Mouse (Mus musculus): ENCODE results near the gene Ppt2. TPM values are rescaled to one million over a fixed set of nuclear protein-coding genes. Genes with fewer than 3 reads are reported as not detected.

Gene Ppt2
- polyA plus RNA-seq, 1 experiment from 2014 or later = 47.3 TPM

DNA sequence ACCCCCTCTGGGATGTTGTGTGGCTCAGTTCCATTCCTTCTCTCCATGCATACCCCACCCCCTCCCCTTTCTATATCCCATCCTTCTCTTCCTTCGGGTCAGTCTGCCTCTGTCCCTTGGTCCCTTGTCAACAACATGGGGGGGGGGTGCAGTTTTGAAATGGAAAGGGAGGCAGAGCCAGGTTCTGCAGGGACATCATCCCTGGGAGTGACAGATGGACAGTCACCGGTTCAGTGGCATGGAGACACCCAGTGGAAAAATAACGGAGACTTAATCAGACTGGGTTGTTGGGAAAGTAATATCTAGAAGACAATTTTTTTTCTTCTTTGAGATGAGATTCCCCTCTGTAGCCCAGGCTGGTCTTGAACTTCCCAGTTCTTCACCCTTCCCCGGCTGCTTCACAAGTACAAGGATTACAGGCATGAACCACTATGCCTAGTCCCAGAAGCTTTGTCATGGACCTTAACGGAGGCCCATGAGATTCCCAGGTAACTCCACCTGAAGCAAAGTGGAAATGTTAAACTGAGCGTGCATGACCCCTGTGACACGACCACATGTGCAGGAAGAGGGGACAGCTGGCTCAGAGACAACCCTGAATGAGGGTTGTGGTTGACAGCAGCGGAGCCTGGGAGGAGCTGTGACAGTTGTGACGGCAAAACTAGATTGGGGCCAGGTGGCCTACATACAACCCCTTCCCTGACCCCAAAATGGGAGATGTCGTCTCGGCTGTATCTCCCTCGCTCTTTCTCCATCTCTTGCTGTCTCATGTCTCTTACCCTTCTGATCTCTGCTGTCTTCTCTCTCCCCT lies 1.7 kb upstream of the Ppt2 start:
- 17% methylated on average over 12 of the region's 12 CpGs for WGBS
- Histone ChIP-seq H3K9me3 (ENCODE audit: low read length) (no peaks in the 10 kb centered on the region), H3K9ac (replicated peaks; ENCODE audit: low read length) (no peak overlapping the region), H3K27ac (ENCODE audit: low read length) (no peak overlapping the region), H3K36me3 (ENCODE audit: insufficient read depth, low read length) (0 out of 2 replicates have a peak, but pooled peaks cover 6% of the 10 kb centered on the region), H3K4me2 (replicated peaks; ENCODE audit: low read depth, low read length) (peak overlapping the region; percentile 87), H3K4me1 (ENCODE audit: insufficient read depth, low read length) (peaks cover 54% of the 10 kb centered on the region), H3K27me3 (ENCODE audit: insufficient read depth, low read length) (peaks cover 26% of the 10 kb centered on the region), H3K4me3 (ENCODE audit: low read length) (peak overlapping the region; percentile 12; the same call in 1 of the 2 replicates)
- ATAC-seq (ENCODE audit: low FRiP score, low TSS enrichment) = no peak

DNA sequence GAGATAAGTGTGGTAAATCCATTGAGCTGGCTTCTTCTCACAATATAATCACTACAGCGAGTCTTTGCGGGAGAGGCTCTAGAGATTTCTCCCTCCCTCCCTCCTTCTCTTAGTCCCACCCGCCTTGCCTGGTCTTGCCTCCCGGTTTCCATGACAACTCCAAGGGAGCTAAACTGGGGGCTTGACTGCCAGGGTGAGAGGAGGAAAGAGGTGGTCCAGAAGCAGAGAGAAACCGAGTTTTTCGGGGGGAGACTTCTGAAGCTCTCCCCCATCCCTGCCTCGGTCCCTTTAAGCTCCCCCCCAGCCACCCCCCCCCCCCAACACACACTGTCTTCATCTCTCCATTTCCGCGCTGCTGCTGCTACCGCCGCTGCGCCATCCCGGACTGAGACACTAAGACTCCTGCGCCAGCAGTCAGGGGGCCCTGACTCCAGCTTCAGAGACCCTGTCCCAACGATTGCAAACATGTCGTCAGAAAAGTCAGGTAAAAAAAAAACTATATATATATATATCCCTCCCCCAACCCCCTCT lies 976 bp upstream of the Ppt2 start, which contains the start of gene Prrt1:
Prrt1 (plus strand) TSS at position 313 of the 531 bp plus-strand sequence.
- Histone ChIP-seq H3K36me3 (ENCODE audit: insufficient read depth, low read length) (0 out of 2 replicates have a peak, but pooled peaks cover 6% of the 10 kb centered on the region), H3K4me3 (ENCODE audit: low read length) (peak within 1 kb of the TSS; percentile 84), H3K4me1 (ENCODE audit: insufficient read depth, low read length) (peaks cover 54% of the 10 kb centered on the region), H3K9ac (replicated peaks; ENCODE audit: low read length) (peak within 1 kb of the TSS; percentile 87), H3K27ac (ENCODE audit: low read length) (peak within 1 kb of the TSS; percentile 98), H3K4me2 (replicated peaks; ENCODE audit: low read depth, low read length) (peak within 1 kb of the TSS; percentile 87), H3K9me3 (ENCODE audit: low read length) (no peaks in the 10 kb centered on the region), H3K27me3 (ENCODE audit: insufficient read depth, low read length) (peaks cover 26% of the 10 kb centered on the region)
- ATAC-seq (ENCODE audit: low FRiP score, low TSS enrichment) = no peak
- WGBS = 4% methylated on average over 11 of the region's 16 CpGs

DNA sequence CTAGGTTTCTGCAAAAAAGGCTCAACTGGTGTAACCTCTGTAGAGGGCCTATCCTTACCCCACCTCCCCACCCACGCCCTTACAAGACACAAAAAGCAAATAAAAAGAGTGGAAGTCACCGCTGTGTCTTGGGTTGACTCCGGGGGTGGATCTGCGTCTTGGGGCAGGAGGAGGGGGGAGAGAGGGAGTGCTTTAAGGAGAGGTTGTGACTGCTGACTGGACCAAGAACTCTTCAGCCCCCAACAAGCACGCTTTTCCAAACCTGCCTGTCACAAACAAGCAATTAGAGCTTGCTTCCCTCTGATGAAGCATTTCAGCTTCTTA lies 296 bp upstream of the Ppt2 start:
- Histone ChIP-seq H3K36me3 (ENCODE audit: insufficient read depth, low read length) (0 out of 2 replicates have a peak, but pooled peaks cover 11% of the 10 kb centered on the region), H3K9me3 (ENCODE audit: low read length) (no peaks in the 10 kb centered on the region), H3K27ac (ENCODE audit: low read length) (peak overlapping the region; percentile 98), H3K27me3 (ENCODE audit: insufficient read depth, low read length) (peaks cover 26% of the 10 kb centered on the region), H3K4me1 (ENCODE audit: insufficient read depth, low read length) (peaks cover 54% of the 10 kb centered on the region), H3K4me3 (ENCODE audit: low read length) (peak overlapping the region; percentile 84), H3K4me2 (replicated peaks; ENCODE audit: low read depth, low read length) (peak overlapping the region; percentile 87), H3K9ac (replicated peaks; ENCODE audit: low read length) (peak overlapping the region; percentile 87)
- no peak for ATAC-seq (ENCODE audit: low FRiP score, low TSS enrichment)
- 25% methylated on average over 5 of the region's 5 CpGs for WGBS

DNA sequence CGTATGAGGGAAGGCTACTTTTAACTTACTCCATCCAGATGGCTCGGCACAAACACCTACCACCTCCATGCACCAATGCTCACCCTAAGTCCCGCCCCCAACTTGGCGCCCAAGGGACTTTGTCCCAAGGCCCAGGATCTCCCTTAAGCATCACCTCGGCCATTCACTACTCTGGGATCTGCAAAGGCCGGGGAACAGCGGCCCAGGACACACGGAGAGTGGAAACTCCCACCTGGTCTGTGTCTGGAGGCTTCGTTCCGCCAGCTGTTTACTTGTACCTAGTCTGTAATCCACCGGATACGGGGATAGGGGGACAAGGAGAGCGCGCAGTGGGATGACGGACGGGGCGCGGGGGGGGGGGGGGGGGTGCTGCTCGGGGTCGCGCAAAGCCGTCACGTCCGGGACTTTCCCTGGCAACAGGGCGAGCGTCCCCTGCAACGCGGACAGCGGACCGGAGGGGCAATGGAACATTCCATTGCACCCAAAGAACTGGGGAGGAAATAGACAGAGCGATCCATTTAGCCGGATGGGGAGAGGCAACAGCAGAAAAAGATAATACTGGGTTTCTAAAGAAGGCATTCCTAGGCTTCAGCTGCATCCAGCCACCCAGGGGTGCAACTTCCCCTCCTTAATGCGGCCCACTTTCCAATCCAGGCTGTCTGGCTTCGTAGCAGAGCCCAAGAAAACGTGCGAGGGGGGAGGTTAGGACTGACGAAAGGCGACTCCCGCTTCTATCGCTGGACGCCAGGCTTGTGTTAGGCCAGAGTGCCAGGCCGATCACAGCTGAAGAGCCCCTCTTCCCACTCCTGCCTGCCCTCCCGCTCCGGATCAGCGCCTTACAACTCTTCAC lies 992 bp downstream of the Ppt2 start:
- H3K9me3 ChIP-seq (ENCODE audit: low read length) = no peaks in the 10 kb centered on the region
- peaks cover 54% of the 10 kb centered on the region for H3K4me1 ChIP-seq (ENCODE audit: insufficient read depth, low read length)
- ATAC-seq (ENCODE audit: low FRiP score, low TSS enrichment) = peak; percentile 85
- H3K36me3 ChIP-seq (ENCODE audit: insufficient read depth, low read length) = 0 out of 2 replicates have a peak, but pooled peaks cover 15% of the 10 kb centered on the region
- H3K27ac ChIP-seq (ENCODE audit: low read length) = peak overlapping the region; percentile 98
- H3K4me3 ChIP-seq (ENCODE audit: low read length) = peak overlapping the region; percentile 84
- peak overlapping the region; percentile 87 for H3K4me2 ChIP-seq (replicated peaks; ENCODE audit: low read depth, low read length)
- WGBS = under 1% methylated on average over 38 of the region's 45 CpGs
- peaks cover 26% of the 10 kb centered on the region for H3K27me3 ChIP-seq (ENCODE audit: insufficient read depth, low read length)
- H3K9ac ChIP-seq (replicated peaks; ENCODE audit: low read length) = peak overlapping the region; percentile 87

- H3K27me3 ChIP-seq (ENCODE audit: insufficient read depth, low read length) = peaks cover 22% of the 10 kb centered on the region
- peak; percentile 29 for ATAC-seq (ENCODE audit: low FRiP score, low TSS enrichment)
- H3K9ac ChIP-seq (replicated peaks; ENCODE audit: low read length) = peak overlapping the region; percentile 87
- H3K36me3 ChIP-seq (ENCODE audit: insufficient read depth, low read length) = peaks cover 18% of the 10 kb centered on the region; the same call in 1 of the 2 replicates
- H3K4me3 ChIP-seq (ENCODE audit: low read length) = peak overlapping the region; percentile 84
- peaks cover 50% of the 10 kb centered on the region for H3K4me1 ChIP-seq (ENCODE audit: insufficient read depth, low read length)
- WGBS = under 1% methylated on average over 18 of the region's 18 CpGs
- peak overlapping the region; percentile 98 for H3K27ac ChIP-seq (ENCODE audit: low read length)
- H3K9me3 ChIP-seq (ENCODE audit: low read length) = no peaks in the 10 kb centered on the region
- peak overlapping the region; percentile 87 for H3K4me2 ChIP-seq (replicated peaks; ENCODE audit: low read depth, low read length)
These were observed 1.6 kb downstream of the Ppt2 start for GRCm38 (mm10) chr17:34626773-34627092.

DNA sequence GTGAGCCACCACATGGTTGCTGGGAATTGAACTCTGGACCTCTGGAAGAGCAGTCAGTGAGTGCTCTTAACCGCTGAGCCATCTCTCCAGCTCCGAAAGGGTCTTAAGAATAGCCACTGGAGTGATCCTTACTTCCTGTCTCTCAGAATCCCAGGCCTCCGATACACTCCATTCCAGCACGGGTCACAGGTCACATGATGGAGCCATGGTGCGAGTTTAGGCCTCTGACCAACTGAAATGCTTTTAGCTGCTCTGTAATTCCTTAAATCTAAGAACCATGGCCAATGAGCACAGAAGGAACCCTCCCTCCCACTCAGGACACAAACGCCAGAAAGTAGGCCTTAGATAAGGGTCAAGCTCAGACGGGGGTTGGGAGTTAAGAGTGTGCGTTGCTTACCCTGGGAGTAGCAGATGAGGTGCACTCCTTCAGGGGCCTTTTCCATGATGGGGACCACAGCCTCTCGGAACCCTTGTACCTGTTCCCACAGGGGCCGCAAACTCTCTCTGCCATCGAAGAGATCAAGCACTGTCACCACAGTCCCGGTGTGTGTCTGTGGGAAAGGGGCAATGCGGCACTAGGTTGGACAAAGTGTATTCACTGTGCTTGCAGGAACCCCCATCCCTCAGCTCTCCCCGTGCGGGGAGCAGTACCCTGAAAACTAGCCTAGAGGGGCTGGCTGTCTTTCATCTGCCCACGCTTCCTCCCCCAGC lies 2.1 kb downstream of the Ppt2 start:
- Histone ChIP-seq H3K9ac (replicated peaks; ENCODE audit: low read length) (peak overlapping the region; percentile 87), H3K27ac (ENCODE audit: low read length) (peak overlapping the region; percentile 98), H3K4me1 (ENCODE audit: insufficient read depth, low read length) (peaks cover 45% of the 10 kb centered on the region), H3K4me3 (ENCODE audit: low read length) (peak overlapping the region; percentile 84), H3K4me2 (replicated peaks; ENCODE audit: low read depth, low read length) (peak overlapping the region; percentile 87), H3K36me3 (ENCODE audit: insufficient read depth, low read length) (peaks cover 24% of the 10 kb centered on the region), H3K9me3 (ENCODE audit: low read length) (no peaks in the 10 kb centered on the region), H3K27me3 (ENCODE audit: insufficient read depth, low read length) (peaks cover 17% of the 10 kb centered on the region)
- WGBS = 46% methylated on average over 16 of the region's 16 CpGs
- ATAC-seq (ENCODE audit: low FRiP score, low TSS enrichment) = peak; percentile 0; the same call in 1 of the 2 replicates

GRCm38 (mm10) chr17:34624981-34625380 lies 3.3 kb downstream of the Ppt2 start:
- H3K9me3 ChIP-seq (ENCODE audit: low read length) = no peaks in the 10 kb centered on the region
- WGBS = 90% methylated on average over 3 of the region's 3 CpGs
- H3K27ac ChIP-seq (ENCODE audit: low read length) = no peak overlapping the region

DNA sequence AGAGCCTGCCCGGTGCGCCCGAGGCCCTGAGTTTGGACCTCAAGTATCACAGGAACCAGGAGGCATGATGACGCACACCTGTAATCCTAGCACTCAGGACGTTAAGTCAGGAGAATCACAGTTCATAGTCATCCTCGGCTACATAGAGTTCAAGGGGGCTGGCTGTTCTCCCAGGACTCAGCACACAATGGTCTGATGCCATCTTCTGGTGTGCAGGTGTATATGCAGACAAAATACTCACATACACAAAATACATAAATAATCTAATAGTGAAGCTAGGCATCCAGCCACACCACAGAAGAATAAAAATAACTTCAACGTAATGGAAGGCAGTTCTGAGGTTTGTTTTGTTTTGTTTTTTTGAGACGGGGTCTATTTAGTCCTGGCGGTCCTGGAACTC lies 5.1 kb downstream of the Ppt2 start:
- 78% methylated on average over 9 of the region's 9 CpGs for WGBS
- H3K36me3 ChIP-seq (ENCODE audit: insufficient read depth, low read length) = peaks cover 34% of the 10 kb centered on the region

More at GRCm38 (mm10) chr17:34624981-34625380, 3.3 kb downstream of the Ppt2 start:
- ATAC-seq (ENCODE audit: low FRiP score, low TSS enrichment) = no peak
- Histone ChIP-seq H3K4me1 (ENCODE audit: insufficient read depth, low read length) (peaks cover 33% of the 10 kb centered on the region), H3K4me2 (replicated peaks; ENCODE audit: low read depth, low read length) (no peak overlapping the region), H3K27me3 (ENCODE audit: insufficient read depth, low read length) (peaks cover 5% of the 10 kb centered on the region), H3K4me3 (ENCODE audit: low read length) (no peak overlapping the region), H3K9ac (replicated peaks; ENCODE audit: low read length) (no peak overlapping the region), H3K36me3 (ENCODE audit: insufficient read depth, low read length) (peaks cover 25% of the 10 kb centered on the region)

DNA sequence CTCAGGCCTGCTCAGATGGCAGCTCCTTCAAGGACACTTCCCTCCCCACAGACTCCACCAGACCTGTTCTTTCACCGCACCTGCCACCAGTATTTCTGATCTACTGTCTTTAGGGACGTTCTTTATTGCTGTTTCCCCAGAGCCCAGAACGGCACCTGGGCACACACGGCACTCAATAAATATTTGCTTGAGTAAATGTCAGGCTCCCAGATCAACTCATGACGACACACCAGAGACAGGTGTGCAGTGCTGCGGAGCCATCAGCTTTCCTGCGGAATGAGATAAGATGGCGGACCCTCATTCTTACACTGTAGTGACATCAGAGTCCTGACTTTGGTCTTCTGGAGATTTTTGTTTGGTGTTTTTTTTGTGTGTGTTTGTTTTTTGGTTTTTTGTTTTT lies 7.3 kb downstream of the Ppt2 start:
- Histone ChIP-seq H3K9me3 (ENCODE audit: low read length) (no peaks in the 10 kb centered on the region), H3K4me3 (ENCODE audit: low read length) (no peak overlapping the region), H3K4me2 (replicated peaks; ENCODE audit: low read depth, low read length) (no peak overlapping the region), H3K9ac (replicated peaks; ENCODE audit: low read length) (no peak overlapping the region), H3K4me1 (ENCODE audit: insufficient read depth, low read length) (peaks cover 5% of the 10 kb centered on the region; the same call in 1 of the 2 replicates), H3K27me3 (ENCODE audit: insufficient read depth, low read length) (no peaks in the 10 kb centered on the region), H3K27ac (ENCODE audit: low read length) (no peak overlapping the region), H3K36me3 (ENCODE audit: insufficient read depth, low read length) (peaks cover 49% of the 10 kb centered on the region)
- WGBS = 85% methylated on average over 8 of the region's 8 CpGs
- ATAC-seq (ENCODE audit: low FRiP score, low TSS enrichment) = no peak

More for the DNA sequence above, 5.1 kb downstream of the Ppt2 start:
- Histone ChIP-seq H3K27ac (ENCODE audit: low read length) (no peak overlapping the region), H3K27me3 (ENCODE audit: insufficient read depth, low read length) (no peaks in the 10 kb centered on the region), H3K4me1 (ENCODE audit: insufficient read depth, low read length) (peaks cover 15% of the 10 kb centered on the region), H3K9ac (replicated peaks; ENCODE audit: low read length) (no peak overlapping the region), H3K9me3 (ENCODE audit: low read length) (no peaks in the 10 kb centered on the region), H3K4me2 (replicated peaks; ENCODE audit: low read depth, low read length) (no peak overlapping the region), H3K4me3 (ENCODE audit: low read length) (no peak overlapping the region)
- no peak for ATAC-seq (ENCODE audit: low FRiP score, low TSS enrichment)
